ENCODE assay signal across 19 mouse cellular contexts in genomic region chr1:182101468-182101867, GRCm38 (mm10). TPM values are rescaled to one million over a fixed set of nuclear protein-coding genes. Genes with fewer than 3 reads are reported as not detected.
A peak's percentile ranks its signal among the peaks of the same experiment; 100 is the strongest.
DNase-seq lines count a peak whose midpoint lies in the region; ATAC-seq and TF ChIP-seq lines count a peak whose summit lies in the region.
"Had no signal": no experiment of that assay in that cellular context is flagged by ENCODE, and none has a peak within 500 bp of the region (broad histone marks: within the 10 kb centered on the region; RNA-seq: fewer than 3 reads in every experiment).

No protein-coding gene starts in this region.

- 82% methylated on average over 4 of the region's 4 CpGs for WGBS in midbrain, embryonic 11.5 days
- 85% methylated on average over 4 of the region's 4 CpGs for WGBS in midbrain, embryonic 10.5 days
- 53% methylated on average over 4 of the region's 4 CpGs for WGBS in embryonic facial prominence, embryonic 12.5 days
- WGBS in liver, embryonic 12.5 days (ENCODE audit: insufficient replicate concordance): 66% methylated on average over 4 of the region's 4 CpGs

- in situ Hi-C loops in ES-E14 (cut with MboI; ENCODE audit: low sequenced_read_pairs in 2 of 2, unreplicated experiment in 2 of 2): no loop called here

- H3K9me3 ChIP-seq in midbrain, embryonic 11.5 days (ENCODE audit: control insufficient read depth, low read length): no peaks in the 10 kb centered on the region
- no peaks in the 10 kb centered on the region for H3K9me3 ChIP-seq in midbrain, embryonic 10.5 days (replicated peaks)
- H3K9me3 ChIP-seq in ES-E14 (ENCODE audit: control insufficient read depth, insufficient read depth, low read depth, low read length): no peaks in the 10 kb centered on the region
- H3K9me3 ChIP-seq in embryonic facial prominence, embryonic 12.5 days: no peaks in the 10 kb centered on the region
- H3K9me3 ChIP-seq in liver, embryonic 12.5 days (replicated peaks): no peaks in the 10 kb centered on the region
- H3K9me3 ChIP-seq: forebrain, embryonic 12.5 days; hindbrain, embryonic 13.5 days had no signal

- H3K9ac ChIP-seq in midbrain, embryonic 11.5 days (ENCODE audit: low read length): no peak overlapping the region
- H3K9ac ChIP-seq in ES-E14 (ENCODE audit: insufficient read depth, low read depth, low read length, poor library complexity, severe bottlenecking): no peak overlapping the region
- no peak overlapping the region for H3K9ac ChIP-seq in embryonic facial prominence, embryonic 12.5 days
- H3K9ac ChIP-seq in liver, embryonic 12.5 days: no peak overlapping the region
- H3K9ac ChIP-seq: forebrain, embryonic 12.5 days; forebrain, postnatal 0 days; hindbrain, embryonic 13.5 days had no signal

- DNase-seq in midbrain, embryonic 11.5 days (ENCODE audit: low spot score, missing footprints): peak; percentile 81
- no peak for DNase-seq in midbrain, embryonic 10.5 days (ENCODE audit: low spot score)
- no peak for DNase-seq in ES-E14 (ENCODE audit: low read depth, low spot score)
- DNase-seq in ovary, postnatal 36 days (ENCODE audit: low spot score): no peak
- DNase-seq in frontal cortex, postnatal 25 days (ENCODE audit: low spot score in 2 of 2): no peak
- DNase-seq: adrenal gland, postnatal 14 days; cerebellum, adult 18-20 months; cerebellum, adult 9-11 months; cerebellum, postnatal 36 days; forebrain, postnatal 0 days; gastrocnemius, postnatal 36 days; heart, adult 11 months; heart, postnatal 10 days had no signal

- no peaks in the 10 kb centered on the region for H3K27me3 ChIP-seq in midbrain, embryonic 11.5 days (ENCODE audit: control insufficient read depth, insufficient read depth, low read length)
- H3K27me3 ChIP-seq in midbrain, embryonic 10.5 days (ENCODE audit: low read depth, poor library complexity, severe bottlenecking): no peaks in the 10 kb centered on the region
- no peaks in the 10 kb centered on the region for H3K27me3 ChIP-seq in embryonic facial prominence, embryonic 12.5 days
- no peaks in the 10 kb centered on the region for H3K27me3 ChIP-seq in liver, embryonic 12.5 days (replicated peaks)
- H3K27me3 ChIP-seq: forebrain, embryonic 12.5 days; hindbrain, embryonic 13.5 days had no signal

- no peak for ATAC-seq in midbrain, embryonic 11.5 days (ENCODE audit: low FRiP score)
- no peak for ATAC-seq in embryonic facial prominence, embryonic 12.5 days (ENCODE audit: insufficient number of reproducible peaks, insufficient read depth, low FRiP score, low TSS enrichment)
- no peak for ATAC-seq in liver, embryonic 12.5 days
- ATAC-seq: forebrain, postnatal 0 days; hindbrain, postnatal 0 days; intestine, embryonic 16.5 days had no signal

- H3K27ac ChIP-seq in midbrain, embryonic 11.5 days (ENCODE audit: low read depth, low read length): no peak overlapping the region
- no peak overlapping the region for H3K27ac ChIP-seq in midbrain, embryonic 10.5 days (replicated peaks)
- H3K27ac ChIP-seq in ES-E14 (ENCODE audit: insufficient read depth, low read depth, low read length, poor library complexity, severe bottlenecking): no peak overlapping the region
- H3K27ac ChIP-seq in embryonic facial prominence, embryonic 12.5 days: 0 out of 2 replicates have a peak overlapping the region, but pooled peaks have one; percentile 13
- H3K27ac ChIP-seq in liver, embryonic 12.5 days: no peak overlapping the region
- H3K27ac ChIP-seq: forebrain, embryonic 12.5 days; hindbrain, embryonic 13.5 days; hindbrain, postnatal 0 days had no signal

- H3K4me1 ChIP-seq in midbrain, embryonic 11.5 days (ENCODE audit: control insufficient read depth, insufficient read depth, low read length): no peaks in the 10 kb centered on the region
- peaks cover 17% of the 10 kb centered on the region for H3K4me1 ChIP-seq in midbrain, embryonic 10.5 days
- peaks cover 28 to 36% of the 10 kb centered on the region in 2 experiments for H3K4me1 ChIP-seq in ES-E14 (ENCODE audit: control insufficient read depth in 2 of 2, insufficient read depth in 2 of 2, low read length in 2 of 2, poor library complexity in 1 of 2)
- peaks cover 34% of the 10 kb centered on the region for H3K4me1 ChIP-seq in embryonic facial prominence, embryonic 12.5 days
- 0 out of 2 replicates have a peak, but pooled peaks cover 4% of the 10 kb centered on the region for H3K4me1 ChIP-seq in liver, embryonic 12.5 days

- no peak overlapping the region for H3K4me2 ChIP-seq in midbrain, embryonic 11.5 days
- no peak overlapping the region for H3K4me2 ChIP-seq in embryonic facial prominence, embryonic 12.5 days (replicated peaks)
- no peak overlapping the region for H3K4me2 ChIP-seq in liver, embryonic 12.5 days
- H3K4me2 ChIP-seq: forebrain, embryonic 12.5 days; hindbrain, embryonic 13.5 days had no signal

- H3K36me3 ChIP-seq in midbrain, embryonic 11.5 days (ENCODE audit: control insufficient read depth, insufficient read depth, low read length): no peaks in the 10 kb centered on the region
- H3K36me3 ChIP-seq in midbrain, embryonic 10.5 days: no peaks in the 10 kb centered on the region
- H3K36me3 ChIP-seq in ES-E14 (ENCODE audit: control insufficient read depth, insufficient read depth, low read length, poor library complexity, severe bottlenecking): no peaks in the 10 kb centered on the region
- no peaks in the 10 kb centered on the region for H3K36me3 ChIP-seq in embryonic facial prominence, embryonic 12.5 days
- H3K36me3 ChIP-seq in liver, embryonic 12.5 days: no peaks in the 10 kb centered on the region
- H3K36me3 ChIP-seq: forebrain, embryonic 12.5 days; hindbrain, embryonic 13.5 days had no signal

- no peak overlapping the region for H3K4me3 ChIP-seq in midbrain, embryonic 11.5 days (ENCODE audit: low read depth, low read length)
- H3K4me3 ChIP-seq in midbrain, embryonic 10.5 days: no peak overlapping the region
- H3K4me3 ChIP-seq in ES-E14 (ENCODE audit: insufficient read depth in 1 of 2, low read depth in 1 of 2, low read length in 2 of 2, poor library complexity in 1 of 2, severe bottlenecking in 1 of 2): no peak overlapping the region
- H3K4me3 ChIP-seq in embryonic facial prominence, embryonic 12.5 days: no peak overlapping the region
- H3K4me3 ChIP-seq in liver, embryonic 12.5 days: no peak overlapping the region
- H3K4me3 ChIP-seq: forebrain, embryonic 12.5 days; hindbrain, embryonic 13.5 days had no signal

TF ChIP-seq in ES-E14, 5 proteins besides CTCF, POLR2A, EP300 and RAD21:
- TF ChIP-seq MAFK (IDR thresholded peaks at IDR 0.05; ENCODE audit: insufficient read depth, low read depth, low read length): 0 out of 2 replicates have a peak, but pooled peaks have one; percentile 28
- TF ChIP-seq HCFC1 (IDR thresholded peaks at IDR 0.05; ENCODE audit: borderline replicate concordance, insufficient read depth, low read length): no peak

RNA-seq across cellular contexts. Expression of gene Srp9, which starts 23.1 kb away (rescaled TPM):
- polyA plus RNA-seq in midbrain, embryonic 11.5 days (2014; fragmentation: Nextera tagmentation; extraction: Ambion mirVana): 158 and 189 TPM in 2 replicates
- 156 and 165 TPM in 2 replicates for polyA plus RNA-seq in midbrain, embryonic 10.5 days (2016; fragmentation: Nextera tagmentation; extraction: Ambion mirVana)
- 51.3 and 86.7 TPM in 2 replicates for total RNA-seq in ES-E14 (2012; rRNA removed)
- 166 and 167 TPM in 2 replicates for polyA plus RNA-seq in embryonic facial prominence, embryonic 12.5 days (2016; fragmentation: Nextera tagmentation; extraction: Ambion mirVana)
- 111 and 112 TPM in 2 replicates for polyA plus RNA-seq in liver, embryonic 12.5 days (2016; fragmentation: Nextera tagmentation; extraction: Ambion mirVana)
